Mouse (Mus musculus) frontal cortex, postnatal 36 days (tissue): ENCODE results near the gene Akr1cl.

Experiments
- DNase-seq, 2 experiments: peaks; one replicate each; pipeline ENCODE4 v3.0.0; 2022; ENCODE audit warnings: low spot score in 2 of 2

The Akr1cl gene

DNA sequence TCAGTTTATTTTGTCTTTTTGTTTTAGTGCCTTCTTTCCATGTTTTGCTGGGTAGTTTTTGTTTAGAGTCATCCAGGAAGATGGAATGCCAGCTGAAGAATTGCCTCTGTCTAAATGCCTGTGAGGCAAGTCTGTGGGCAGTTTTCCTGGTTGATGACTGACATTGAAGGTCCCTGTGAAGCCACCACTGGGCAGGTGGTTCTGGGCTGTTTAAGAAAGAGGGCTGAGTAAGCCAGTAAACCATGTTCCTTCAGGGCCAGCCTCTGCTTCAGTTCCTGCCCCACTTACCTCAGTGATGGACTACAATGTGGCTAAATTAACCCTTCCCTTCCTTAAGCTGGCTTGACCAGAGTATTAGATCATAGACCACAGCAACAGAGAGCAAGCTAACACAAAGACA is 44.4 kb downstream of the Akr1cl start:
- DNase-seq, result no peak

DNA sequence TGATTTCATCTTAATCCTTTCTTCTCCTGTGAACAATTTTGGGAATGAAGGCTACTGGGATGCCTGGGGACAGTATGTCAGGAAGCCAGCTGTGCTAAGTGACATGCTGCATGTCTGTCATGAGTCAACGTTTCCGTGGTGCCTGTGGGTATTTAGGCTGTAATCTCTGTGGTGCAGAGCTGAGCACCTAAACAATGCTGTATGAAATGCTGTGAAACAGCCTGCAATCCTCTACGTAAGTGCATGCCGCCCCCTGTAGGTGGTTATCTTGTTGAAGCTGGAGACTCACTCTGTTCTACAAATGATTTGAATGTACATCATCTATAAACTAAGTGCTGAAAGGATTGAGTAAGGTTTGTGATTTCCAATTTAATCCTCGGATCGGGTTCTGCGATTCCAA is 46.4 kb downstream of the Akr1cl start:
- peak; percentile 66 to 84 for DNase-seq

DNA sequence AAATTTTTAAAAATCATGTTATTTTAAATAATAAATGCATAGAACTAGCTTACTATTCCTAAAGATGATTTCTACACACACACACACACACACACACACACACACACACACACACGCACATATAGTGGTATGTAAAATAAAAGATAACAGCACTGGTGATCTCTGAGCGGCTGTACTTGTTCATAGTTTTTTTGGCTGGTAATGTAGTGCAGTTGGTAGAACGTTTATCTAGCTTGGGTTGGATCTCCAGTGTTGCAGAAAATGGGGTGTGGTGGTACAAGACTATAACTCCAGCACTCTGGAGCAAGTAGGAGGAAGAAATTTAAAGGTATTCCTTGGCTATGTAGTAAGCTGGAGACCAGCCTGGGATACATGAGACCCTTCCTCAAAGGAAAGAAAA is 49.3 kb downstream of the Akr1cl start:
- no peak for DNase-seq

DNA sequence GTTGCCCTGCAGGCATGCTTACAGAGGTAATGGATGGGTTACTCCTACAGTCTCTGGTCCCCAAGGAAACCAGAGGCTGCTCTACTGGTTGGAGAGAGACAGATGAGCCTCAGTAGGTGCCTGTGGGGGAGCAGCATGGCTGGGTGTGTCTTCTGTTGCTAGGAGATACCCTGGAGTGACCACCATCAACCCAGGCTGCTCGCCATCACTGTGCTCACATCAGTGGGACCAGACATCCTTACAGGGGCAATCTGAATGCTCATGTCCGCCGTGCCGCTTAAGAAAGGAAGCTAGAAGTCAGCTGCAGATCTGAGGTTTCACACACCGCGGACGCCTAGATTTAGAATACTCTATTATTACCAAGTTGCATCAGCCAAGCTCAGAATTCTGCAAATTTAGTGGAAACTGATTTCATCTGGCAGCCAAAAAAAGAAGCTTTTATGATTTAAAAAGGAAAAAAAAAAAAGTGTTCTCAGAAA is 54.2 kb downstream of the Akr1cl start:
- DNase-seq, result peak; percentile 52 to 66

DNA sequence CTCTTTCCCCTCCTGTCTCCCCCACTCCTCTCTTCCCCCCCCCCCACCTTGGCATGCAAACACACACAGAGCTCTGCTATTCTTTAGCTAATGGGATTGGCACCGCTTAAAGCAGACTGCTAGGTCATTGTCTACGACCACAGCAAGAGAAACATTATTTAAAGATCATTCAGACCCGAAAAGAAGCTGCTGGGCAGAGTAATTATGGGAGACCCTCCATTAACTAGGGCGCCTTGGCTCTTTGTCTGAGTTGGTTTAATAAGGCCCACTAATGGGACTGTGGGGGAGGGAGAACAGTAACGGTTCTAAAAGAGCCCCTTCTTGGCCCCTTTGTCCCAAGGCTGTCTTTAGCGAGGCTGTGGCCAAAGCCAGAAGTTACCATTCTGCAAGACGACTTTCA is 57.2 kb downstream of the Akr1cl start:
- no peak for DNase-seq

DNA sequence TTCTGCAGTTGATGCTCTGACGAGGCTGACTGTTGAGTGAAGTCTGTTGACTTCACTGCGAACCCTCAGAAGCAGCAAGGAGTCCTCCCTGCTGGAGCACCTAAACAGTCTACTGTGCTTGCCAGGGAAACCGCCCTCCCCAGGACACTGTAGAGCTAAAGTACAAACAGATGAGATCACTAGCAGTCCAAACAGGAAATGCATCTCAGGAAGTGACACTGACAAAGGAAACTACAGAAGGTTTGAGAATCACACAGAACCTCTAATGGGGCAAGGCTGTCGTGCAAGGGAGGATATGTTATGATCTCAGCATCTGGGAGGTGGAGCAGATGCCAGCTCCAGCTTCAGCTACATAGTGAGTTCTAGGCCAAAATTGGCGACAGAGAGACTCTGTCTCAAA is 61.9 kb downstream of the Akr1cl start:
- DNase-seq, result no peak
